Mouse (Mus musculus): ENCODE measurements around the gene Cacnb3.

The Cacnb3 gene

GRCm38 (mm10) chr15:98609331-98610130 lies 21.1 kb upstream of the Cacnb3 start, which contains the start of gene Adcy6:
TSS of gene Adcy6 (minus strand) at chr15:98610076.
- DNase-seq (ENCODE audit: low spot score): peak; percentile 79

GRCm38 (mm10) chr15:98610131-98610633 lies 20.5 kb upstream of the Cacnb3 start:
- DNase-seq (ENCODE audit: low spot score): no peak

- no peak for DNase-seq (ENCODE audit: low spot score)
Measured at GRCm38 (mm10) chr15:98612229-98612628, 18.4 kb upstream of the Cacnb3 start.

GRCm38 (mm10) chr15:98614551-98614950 lies 16.1 kb upstream of the Cacnb3 start:
- no peak for DNase-seq (ENCODE audit: low spot score)

GRCm38 (mm10) chr15:98614971-98615370 lies 15.7 kb upstream of the Cacnb3 start:
- no peak for DNase-seq (ENCODE audit: low spot score)

GRCm38 (mm10) chr15:98615751-98616150 lies 14.9 kb upstream of the Cacnb3 start:
- DNase-seq (ENCODE audit: low spot score): no peak

GRCm38 (mm10) chr15:98616362-98617175 lies 14.1 kb upstream of the Cacnb3 start:
- no peak for DNase-seq (ENCODE audit: low spot score)

GRCm38 (mm10) chr15:98617176-98617537 lies 13.5 kb upstream of the Cacnb3 start:
- peak; percentile 92 for DNase-seq (ENCODE audit: low spot score)

- peak; percentile 59 for DNase-seq (ENCODE audit: low spot score)
Measured at GRCm38 (mm10) chr15:98622199-98622598, 8.4 kb upstream of the Cacnb3 start.

GRCm38 (mm10) chr15:98622721-98623120 lies 7.9 kb upstream of the Cacnb3 start:
- DNase-seq (ENCODE audit: low spot score): no peak

- DNase-seq (ENCODE audit: low spot score): no peak
Measured at GRCm38 (mm10) chr15:98623361-98623821, 7.2 kb upstream of the Cacnb3 start.

GRCm38 (mm10) chr15:98626078-98626477 lies 4.6 kb upstream of the Cacnb3 start:
- no peak for DNase-seq (ENCODE audit: low spot score)

- no peak for DNase-seq (ENCODE audit: low spot score)
Measured at GRCm38 (mm10) chr15:98626487-98627212, 4.0 kb upstream of the Cacnb3 start.

GRCm38 (mm10) chr15:98628589-98629254 lies 1.9 kb upstream of the Cacnb3 start:
- no peak for DNase-seq (ENCODE audit: low spot score)

- no peak for DNase-seq (ENCODE audit: low spot score)
Measured at GRCm38 (mm10) chr15:98629464-98629863, 1.2 kb upstream of the Cacnb3 start.

- DNase-seq (ENCODE audit: low spot score): peak; percentile 26
Measured at GRCm38 (mm10) chr15:98631493-98631892, 853 bp downstream of the Cacnb3 start.

- DNase-seq (ENCODE audit: low spot score): peak; percentile 49
Measured at GRCm38 (mm10) chr15:98632107-98632744, 1.6 kb downstream of the Cacnb3 start.

GRCm38 (mm10) chr15:98632921-98633320 lies 2.3 kb downstream of the Cacnb3 start:
- no peak for DNase-seq (ENCODE audit: low spot score)

- no peak for DNase-seq (ENCODE audit: low spot score)
Measured at GRCm38 (mm10) chr15:98633822-98634470, 3.3 kb downstream of the Cacnb3 start.

- peak; percentile 36 for DNase-seq (ENCODE audit: low spot score)
Measured at GRCm38 (mm10) chr15:98634541-98635081, 4.0 kb downstream of the Cacnb3 start.
